Mouse (Mus musculus) midbrain, embryonic 12.5 days (tissue): Measurements from ENCODE around the gene Mgam. TPM values are rescaled to one million over a fixed set of nuclear protein-coding genes. Genes with fewer than 3 reads are reported as not detected.
"Not testable (repeated sequence)": the region's sequence is repeated elsewhere in the genome, so short reads cannot be mapped to it uniquely, and the experiment has no call there.

Experiments used
- ATAC-seq: fragments of 200-750 bp; cut with Nextera tagmentation; 2 replicates; pipeline ENCODE4 v1.8.0; 2017; ENCODE audit warnings: low read depth, moderate TSS enrichment, moderate library complexity; ENCODE audit not compliant: low FRiP score
- H3K27ac ChIP-seq: fragments of 300-500 bp; sonication (generic); replicated peaks from 2 replicates; pipeline ENCODE4 v1.5.1; 2016; ENCODE audit warnings: mild to moderate bottlenecking
- H3K27me3 ChIP-seq: fragments of 300-500 bp; sonication (generic); 2 replicates; pipeline ENCODE4 v1.6.1; 2016; ENCODE audit warnings: mild to moderate bottlenecking
- H3K36me3 ChIP-seq: fragments of 300-500 bp; sonication (generic); 2 replicates; pipeline ENCODE4 v1.6.1; 2016
- H3K4me1 ChIP-seq: fragments of 300-500 bp; sonication (generic); 2 replicates; pipeline ENCODE4 v1.6.1; 2016
- H3K4me2 ChIP-seq: fragments of 300-500 bp; sonication (generic); replicated peaks from 2 replicates; pipeline ENCODE4 v1.6.1; 2016; ENCODE audit warnings: mild to moderate bottlenecking, moderate library complexity
- H3K4me3 ChIP-seq: fragments of 300-500 bp; sonication (generic); 2 replicates; pipeline ENCODE4 v1.5.1; 2016; ENCODE audit warnings: mild to moderate bottlenecking
- H3K9ac ChIP-seq: fragments of 300-500 bp; sonication (generic); replicated peaks from 2 replicates; pipeline ENCODE4 v1.6.1; 2016; ENCODE audit warnings: mild to moderate bottlenecking, moderate library complexity
- H3K9me3 ChIP-seq: fragments of 300-500 bp; sonication (generic); 2 replicates; pipeline ENCODE4 v1.6.1; 2016; ENCODE audit warnings: mild to moderate bottlenecking
- WGBS: fragments of 180-500 bp; shearing (Covaris S2); methylation state at CpG from one replicate; pipeline ENCODE4 v1.1.7; 2016; 5-methylcytosine and 5-hydroxymethylcytosine counted together
- polyA plus RNA-seq: library from polyadenylated mRNA; unstranded; fragments of >200 nt; fragmentation: Nextera tagmentation; extraction: Ambion mirVana; gene quantifications from 2 replicates; pipeline ENCODE4 v1.2.1, GENCODE M21; 2016

The Mgam gene
- polyA plus RNA-seq, 1 experiment from 2014 or later: not detected

- H3K9me3 ChIP-seq: no peaks in the 10 kb centered on the region
- no peaks in the 10 kb centered on the region for H3K27me3 ChIP-seq
- no peak for ATAC-seq
- H3K4me3 ChIP-seq: no peak overlapping the region
- no peaks in the 10 kb centered on the region for H3K36me3 ChIP-seq
- no peak overlapping the region for H3K9ac ChIP-seq
- WGBS: 89% methylated on average over 1 of the region's 1 CpGs
- no peak overlapping the region for H3K4me2 ChIP-seq
- no peak overlapping the region for H3K27ac ChIP-seq
- H3K4me1 ChIP-seq: no peaks in the 10 kb centered on the region
Measured at GRCm38 (mm10) chr6:40755948-40756347, 127.3 kb downstream of the Mgam start.

GRCm38 (mm10) chr6:40757346-40757745 lies 128.7 kb downstream of the Mgam start:
- H3K27ac ChIP-seq, H3K27me3 ChIP-seq, H3K9ac ChIP-seq, H3K36me3 ChIP-seq, H3K4me2 ChIP-seq, H3K9me3 ChIP-seq, ATAC-seq, H3K4me3 ChIP-seq, H3K4me1 ChIP-seq: not testable (repeated sequence)
- 77% methylated on average over 4 of the region's 4 CpGs for WGBS

- no peaks in the 10 kb centered on the region for H3K36me3 ChIP-seq
- 91% methylated on average over 3 of the region's 3 CpGs for WGBS
- H3K4me1 ChIP-seq: no peaks in the 10 kb centered on the region
- H3K27me3 ChIP-seq: no peaks in the 10 kb centered on the region
- H3K27ac ChIP-seq: no peak overlapping the region
- no peaks in the 10 kb centered on the region for H3K9me3 ChIP-seq
- no peak for ATAC-seq
- H3K9ac ChIP-seq: no peak overlapping the region
- no peak overlapping the region for H3K4me2 ChIP-seq
- H3K4me3 ChIP-seq: no peak overlapping the region
Measured at GRCm38 (mm10) chr6:40774656-40775055, 146.0 kb downstream of the Mgam start.

GRCm38 (mm10) chr6:40778458-40778857 lies 149.8 kb downstream of the Mgam start:
- ATAC-seq: no peak
- Histone ChIP-seq H3K4me1 (no peaks in the 10 kb centered on the region), H3K36me3 (no peaks in the 10 kb centered on the region), H3K27me3 (no peaks in the 10 kb centered on the region), H3K4me2 (no peak overlapping the region), H3K9me3 (no peaks in the 10 kb centered on the region), H3K4me3 (no peak overlapping the region), H3K27ac (no peak overlapping the region), H3K9ac (no peak overlapping the region)
- 86% methylated on average over 4 of the region's 4 CpGs for WGBS

GRCm38 (mm10) chr6:40783637-40784036 lies 155.0 kb downstream of the Mgam start:
- H3K4me1 ChIP-seq: no peaks in the 10 kb centered on the region
- no peaks in the 10 kb centered on the region for H3K36me3 ChIP-seq
- no peak overlapping the region for H3K4me3 ChIP-seq
- no peak overlapping the region for H3K27ac ChIP-seq
- no peak overlapping the region for H3K4me2 ChIP-seq
- no peak for ATAC-seq
- no peak overlapping the region for H3K9ac ChIP-seq
- no peaks in the 10 kb centered on the region for H3K27me3 ChIP-seq
- H3K9me3 ChIP-seq: no peaks in the 10 kb centered on the region
- 90% methylated on average over 1 of the region's 1 CpGs for WGBS

GRCm38 (mm10) chr6:40784378-40784777 lies 155.7 kb downstream of the Mgam start:
- 89% methylated on average over 3 of the region's 3 CpGs for WGBS
- ATAC-seq: no peak
- Histone ChIP-seq H3K9ac (no peak overlapping the region), H3K27ac (no peak overlapping the region), H3K27me3 (no peaks in the 10 kb centered on the region), H3K9me3 (no peaks in the 10 kb centered on the region), H3K4me1 (no peaks in the 10 kb centered on the region), H3K4me2 (no peak overlapping the region), H3K4me3 (no peak overlapping the region), H3K36me3 (no peaks in the 10 kb centered on the region)

- H3K27ac ChIP-seq: no peak overlapping the region
- ATAC-seq: no peak
- no peaks in the 10 kb centered on the region for H3K36me3 ChIP-seq
- H3K27me3 ChIP-seq: no peaks in the 10 kb centered on the region
- no peak overlapping the region for H3K4me3 ChIP-seq
- no peaks in the 10 kb centered on the region for H3K4me1 ChIP-seq
- WGBS: 79% methylated on average over 4 of the region's 4 CpGs
- H3K4me2 ChIP-seq: no peak overlapping the region
- no peak overlapping the region for H3K9ac ChIP-seq
- H3K9me3 ChIP-seq: no peaks in the 10 kb centered on the region
Measured at GRCm38 (mm10) chr6:40795077-40795812, 166.6 kb downstream of the Mgam start.

- Histone ChIP-seq H3K9ac (no peak overlapping the region), H3K9me3 (no peaks in the 10 kb centered on the region), H3K27me3 (no peaks in the 10 kb centered on the region), H3K4me3 (no peak overlapping the region), H3K4me1 (no peaks in the 10 kb centered on the region), H3K36me3 (no peaks in the 10 kb centered on the region), H3K4me2 (no peak overlapping the region), H3K27ac (no peak overlapping the region)
- ATAC-seq: no peak
- WGBS: 88% methylated on average over 5 of the region's 5 CpGs
Measured at GRCm38 (mm10) chr6:40818237-40818902, 189.7 kb downstream of the Mgam start.

Other genes with a start within 250 kb of the Mgam start
- gene E330009J07Rik, start 192.7 kb upstream of the Mgam start, polyA plus RNA-seq: 17.1 and 18.8 TPM in 2 replicates
- gene Wee2, start 189.7 kb upstream of the Mgam start, polyA plus RNA-seq: 0.20 TPM in 1 of 2 replicates, not detected in the other
- 176 and 192 TPM in 2 replicates for gene Ssbp1, start 157.5 kb upstream of the Mgam start, polyA plus RNA-seq
- not detected in 2 replicates for gene Tas2r137, start 137.6 kb upstream of the Mgam start, polyA plus RNA-seq
- not detected in 2 replicates for gene Tas2r108, start 135.3 kb upstream of the Mgam start, polyA plus RNA-seq
- not detected in 2 replicates for gene Prss37, start 109.3 kb upstream of the Mgam start, polyA plus RNA-seq
- gene Olfr461, start 73.8 kb upstream of the Mgam start, polyA plus RNA-seq: 0.32 and 0.33 TPM in 2 replicates
- not detected in 2 replicates for gene Olfr460, start 59.3 kb upstream of the Mgam start, polyA plus RNA-seq
- gene Clec5a, start 43.0 kb upstream of the Mgam start, polyA plus RNA-seq: 0.60 and 0.92 TPM in 2 replicates
- gene Tas2r138, start 15.5 kb upstream of the Mgam start, polyA plus RNA-seq: not detected in 2 replicates